Mouse (Mus musculus): ENCODE results near the gene Hes1.

- TF ChIP-seq ZNF384 (IDR thresholded peaks at IDR 0.05; ENCODE audit: low read depth, low read length) (no peak), HCFC1 (IDR thresholded peaks at IDR 0.05; ENCODE audit: borderline replicate concordance, insufficient read depth, low read length) (no peak), CHD2 (IDR thresholded peaks at IDR 0.05; ENCODE audit: low read depth, low read length) (no peak), ZC3H11A (IDR thresholded peaks at IDR 0.05; ENCODE audit: borderline replicate concordance, low read depth, low read length) (no peak), MAFK (IDR thresholded peaks at IDR 0.05; ENCODE audit: insufficient read depth, low read depth, low read length) (no peak)
Observed at GRCm38 (mm10) chr16:30069580-30069949, 5.4 kb downstream of the Hes1 start.
